Mouse (Mus musculus): ENCODE measurements around the gene Gpr61.

The Gpr61 gene

GRCm38 (mm10) chr3:108154656-108155055, at the start of gene Gpr61:
Gpr61 (minus strand) TSS chr3:108154882.
- no peak for DNase-seq (ENCODE audit: low spot score in 2 of 2)

- DNase-seq (ENCODE audit: low spot score in 2 of 2): no peak
Observed at GRCm38 (mm10) chr3:108204470-108204869, 49.8 kb upstream of the Gpr61 start.

GRCm38 (mm10) chr3:108203621-108204325, 49.1 kb upstream of the Gpr61 start:
- DNase-seq (ENCODE audit: low spot score in 2 of 2): peak; percentile 81 to 95

- no peak for DNase-seq (ENCODE audit: low spot score in 2 of 2)
Observed at GRCm38 (mm10) chr3:108203212-108203611, 48.5 kb upstream of the Gpr61 start.

- DNase-seq (ENCODE audit: low spot score in 2 of 2): no peak
Observed at GRCm38 (mm10) chr3:108202506-108202905, 47.8 kb upstream of the Gpr61 start.

- peak; percentile 95 to 97 for DNase-seq (ENCODE audit: low spot score in 2 of 2)
Observed at GRCm38 (mm10) chr3:108200329-108201323, 45.9 kb upstream of the Gpr61 start, which contains the start of gene Cyb561d1. Cyb561d1 (minus strand) TSS chr3:108201212.

- no peak for DNase-seq (ENCODE audit: low spot score in 2 of 2)
Observed at GRCm38 (mm10) chr3:108199231-108199630, 44.5 kb upstream of the Gpr61 start.

GRCm38 (mm10) chr3:108197066-108197497, 42.4 kb upstream of the Gpr61 start:
- DNase-seq (ENCODE audit: low spot score in 2 of 2): no peak

GRCm38 (mm10) chr3:108195941-108196590, 41.4 kb upstream of the Gpr61 start:
- no peak for DNase-seq (ENCODE audit: low spot score in 2 of 2)

- no peak for DNase-seq (ENCODE audit: low spot score in 2 of 2)
Observed at GRCm38 (mm10) chr3:108195287-108195686, 40.6 kb upstream of the Gpr61 start.

GRCm38 (mm10) chr3:108193686-108194085, 39.0 kb upstream of the Gpr61 start:
- no peak for DNase-seq (ENCODE audit: low spot score in 2 of 2)

- DNase-seq (ENCODE audit: low spot score in 2 of 2): no peak
Observed at GRCm38 (mm10) chr3:108189897-108190296, 35.2 kb upstream of the Gpr61 start.

GRCm38 (mm10) chr3:108188716-108189490, 34.2 kb upstream of the Gpr61 start:
- no peak for DNase-seq (ENCODE audit: low spot score in 2 of 2)

GRCm38 (mm10) chr3:108187111-108187795, 32.6 kb upstream of the Gpr61 start:
- no peak for DNase-seq (ENCODE audit: low spot score in 2 of 2)

GRCm38 (mm10) chr3:108186098-108187047, 31.7 kb upstream of the Gpr61 start, which contains the start of gene Amigo1:
Amigo1 (plus strand) TSS chr3:108186335.
- DNase-seq (ENCODE audit: low spot score in 2 of 2): peak in 1 of 2 experiments; percentile 74

GRCm38 (mm10) chr3:108185460-108186097, 30.9 kb upstream of the Gpr61 start:
- DNase-seq (ENCODE audit: low spot score in 2 of 2): no peak

GRCm38 (mm10) chr3:108184742-108185141, 30.1 kb upstream of the Gpr61 start:
- no peak for DNase-seq (ENCODE audit: low spot score in 2 of 2)

- DNase-seq (ENCODE audit: low spot score in 2 of 2): no peak
Observed at GRCm38 (mm10) chr3:108180514-108180913, 25.8 kb upstream of the Gpr61 start.
